Mouse (Mus musculus) heart, embryonic 14.5 days (tissue): ENCODE data around the gene Kdelr3. TPM values are rescaled to one million over a fixed set of nuclear protein-coding genes. Genes with fewer than 3 reads are reported as not detected.

Experiments used
- ATAC-seq: fragments of 200-750 bp; cut with Nextera tagmentation; 2 replicates; pipeline ENCODE4 v1.8.0; 2017; ENCODE audit warnings: low read depth, moderate TSS enrichment; ENCODE audit not compliant: insufficient number of reproducible peaks, insufficient read depth, low FRiP score
- H3K27ac ChIP-seq, 2 experiments: fragments of 200-500 bp in 1 of 2; fragments of 300-500 bp in 1 of 2; sonication (generic) in 1 of 2; replicated peaks in 1 of 2; 2 replicates each; pipeline ENCODE4 v1.5.1; 2012 to 2014; ENCODE audit warnings: low read depth in 2 of 2, low read length in 2 of 2, control low read depth in 1 of 2, mild to moderate bottlenecking in 1 of 2, mixed read lengths in 1 of 2; ENCODE audit not compliant: control insufficient read depth in 1 of 2, insufficient read depth in 1 of 2
- H3K27me3 ChIP-seq: fragments of 300-500 bp; sonication (generic); 2 replicates; pipeline ENCODE4 v1.6.1; 2014; ENCODE audit warnings: mild to moderate bottlenecking, low read length, control low read depth; ENCODE audit not compliant: control insufficient read depth, insufficient read depth
- H3K36me3 ChIP-seq: fragments of 300-500 bp; sonication (generic); 2 replicates; pipeline ENCODE4 v1.6.1; 2014; ENCODE audit warnings: mild to moderate bottlenecking, control low read depth, low read length, mixed read lengths; ENCODE audit not compliant: control insufficient read depth, insufficient read depth
- H3K4me1 ChIP-seq, 2 experiments: fragments of 200-500 bp in 1 of 2; fragments of 300-500 bp in 1 of 2; sonication (generic) in 1 of 2; 2 replicates each; pipeline ENCODE4 v1.6.1; 2012 to 2014; ENCODE audit warnings: low read length in 2 of 2, control low read depth in 1 of 2, mixed read lengths in 1 of 2; ENCODE audit not compliant: control insufficient read depth in 2 of 2, insufficient read depth in 2 of 2
- H3K4me2 ChIP-seq: fragments of 300-500 bp; sonication (generic); 2 replicates; pipeline ENCODE4 v1.6.1; 2014; ENCODE audit warnings: mild to moderate bottlenecking, low read length
- H3K4me3 ChIP-seq, 2 experiments: fragments of 200-500 bp in 1 of 2; fragments of 300-500 bp in 1 of 2; sonication (generic) in 1 of 2; 2 replicates each; pipeline ENCODE4 v1.5.1; 2012 to 2014; ENCODE audit warnings: low read length in 2 of 2, mild to moderate bottlenecking in 2 of 2, control low read depth in 1 of 2, low read depth in 1 of 2, moderate library complexity in 1 of 2; ENCODE audit not compliant: control insufficient read depth in 1 of 2, insufficient read depth in 1 of 2
- H3K9ac ChIP-seq: fragments of 300-500 bp; sonication (generic); 2 replicates; pipeline ENCODE4 v1.6.1; 2014; ENCODE audit warnings: mild to moderate bottlenecking, low read length
- H3K9me3 ChIP-seq: fragments of 300-500 bp; sonication (generic); 2 replicates; pipeline ENCODE4 v1.6.1; 2016; ENCODE audit warnings: low read length, control low read depth; ENCODE audit not compliant: control insufficient read depth
- WGBS: fragments of 180-500 bp; shearing (Covaris S2); extraction: QIAGEN DNeasy Blood & Tissue Kit; methylation state at CpG from one replicate; pipeline ENCODE4 v1.1.7; 2014; 5-methylcytosine and 5-hydroxymethylcytosine counted together
- polyA plus RNA-seq: library from polyadenylated mRNA; unstranded; fragments of >200 nt; fragmentation: Nextera tagmentation; extraction: Ambion mirVana; gene quantifications from 2 replicates; pipeline ENCODE4 v1.2.1, GENCODE M21; 2014

Gene Kdelr3
- polyA plus RNA-seq, 1 experiment from 2014 or later = 54.1 TPM

DNA sequence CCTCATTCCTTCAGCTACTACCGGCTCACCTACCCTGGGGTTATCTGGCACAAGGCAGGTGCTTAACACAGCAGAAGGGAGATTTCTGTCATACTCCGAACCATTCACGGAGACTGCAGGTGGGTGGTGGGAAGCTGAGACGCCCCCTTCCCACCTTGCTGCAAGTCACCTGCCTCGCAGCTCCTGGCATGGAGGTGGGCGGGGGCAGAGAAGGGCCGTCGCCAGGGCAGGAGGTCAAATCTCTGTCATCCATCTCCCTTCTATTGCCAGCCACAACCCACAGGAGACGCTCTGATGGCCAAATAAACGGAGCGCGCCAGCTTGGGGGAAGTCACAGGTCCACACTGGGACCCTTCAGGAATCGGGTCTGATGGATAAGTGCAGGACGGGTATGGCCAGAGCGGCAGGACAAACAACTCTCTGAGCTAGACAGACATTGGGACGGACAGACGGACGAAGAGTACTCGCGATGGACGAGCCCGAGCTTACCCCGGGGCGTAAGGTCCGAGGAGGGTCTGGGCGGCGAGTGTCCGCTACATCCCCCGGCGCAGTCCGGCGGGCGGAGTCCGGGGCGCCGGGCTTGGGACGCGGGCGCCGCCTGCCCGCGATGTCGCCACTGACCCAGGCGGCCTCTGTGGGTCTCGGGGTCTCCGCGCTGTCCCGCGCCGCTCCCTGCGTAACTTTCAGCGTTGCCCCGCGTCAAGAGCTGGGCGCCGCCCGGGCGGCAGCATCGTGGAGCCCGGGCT is 11.3 kb upstream of the Kdelr3 start, which contains the start of gene Kcnj4:
Gene Kcnj4, minus strand, starts transcription at position 535 of the 746 bp plus-strand sequence.
- Histone ChIP-seq H3K4me2 (peak within 1 kb of the TSS; percentile 97), H3K27ac (no peak within 1 kb of the TSS), H3K36me3 (no peaks in the 10 kb centered on the region), H3K27me3 (peaks cover 65% of the 10 kb centered on the region), H3K9me3 (no peaks in the 10 kb centered on the region), H3K4me3 (peak within 1 kb of the TSS; percentile 55 to 64), H3K9ac (peak within 1 kb of the TSS; percentile 74), H3K4me1 (peaks cover 23 to 39% of the 10 kb centered on the region in 2 experiments)
- 2% methylated on average over 60 of the region's 60 CpGs for WGBS
- ATAC-seq = no peak

DNA sequence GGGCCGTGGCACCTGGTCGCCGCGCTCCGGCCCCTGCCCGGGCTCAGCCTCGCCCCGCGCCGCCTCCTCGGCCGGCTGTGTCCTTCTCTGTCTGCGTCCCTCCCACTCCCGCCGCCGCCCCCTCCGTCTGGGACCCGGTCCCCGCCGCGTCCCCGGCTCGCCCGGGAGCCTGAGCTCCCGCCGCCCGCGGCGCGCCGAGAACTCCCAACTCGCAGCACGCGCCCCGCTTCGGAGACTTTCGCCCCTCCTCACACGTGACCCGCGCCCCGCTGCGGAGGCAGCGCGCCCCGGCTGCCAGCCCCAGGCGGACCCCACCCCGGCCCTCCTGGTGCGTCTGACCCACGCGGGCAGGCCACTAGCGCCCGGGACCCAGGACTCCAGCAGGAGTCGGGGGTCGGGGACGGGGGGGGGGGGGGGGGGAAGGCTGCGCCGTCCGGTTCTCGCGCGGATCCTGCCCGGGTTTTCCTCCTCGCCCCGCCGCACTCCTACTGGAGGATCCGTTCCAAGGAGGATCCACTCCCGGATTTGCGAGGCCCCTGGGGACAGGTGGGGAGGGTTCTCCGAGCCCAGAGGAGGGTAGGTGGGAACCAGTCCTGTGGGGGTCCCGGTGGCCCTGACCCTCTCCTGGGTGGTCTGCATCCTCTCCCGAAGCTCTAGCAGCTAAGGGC is 10.5 kb upstream of the Kdelr3 start:
- peak; percentile 29; the same call in 1 of the 2 replicates for ATAC-seq
- H3K4me3 ChIP-seq = peak overlapping the region; percentile 55 to 64
- peaks cover 22 to 39% of the 10 kb centered on the region in 2 experiments for H3K4me1 ChIP-seq

DNA sequence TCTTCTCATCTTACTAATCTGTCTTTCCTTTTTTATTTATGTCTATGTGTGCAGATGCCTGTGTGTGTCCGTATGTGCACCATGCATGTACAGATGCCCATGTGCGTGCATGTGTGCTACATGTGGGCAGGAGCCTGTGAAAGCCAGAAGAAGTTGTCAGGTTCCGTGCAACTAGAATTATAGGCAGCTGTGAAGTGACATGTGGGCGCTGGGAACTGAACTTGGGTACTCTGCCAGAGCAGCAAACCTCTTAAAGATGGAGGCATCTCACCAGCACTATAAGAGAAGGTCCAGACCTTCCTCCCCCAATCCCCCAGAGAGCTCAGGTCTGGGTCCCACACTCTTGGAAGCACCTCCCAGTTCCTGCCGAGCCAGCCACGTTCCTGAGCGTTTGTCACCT is 9.8 kb upstream of the Kdelr3 start:
- Histone ChIP-seq H3K4me1 (peaks cover 24 to 41% of the 10 kb centered on the region in 2 experiments), H3K36me3 (no peaks in the 10 kb centered on the region), H3K27ac (no peak overlapping the region), H3K9ac (no peak overlapping the region), H3K27me3 (peaks cover 72% of the 10 kb centered on the region), H3K9me3 (no peaks in the 10 kb centered on the region), H3K4me3 (no peak overlapping the region), H3K4me2 (no peak overlapping the region)
- ATAC-seq = no peak
- 50% methylated on average over 7 of the region's 7 CpGs for WGBS

More for the DNA sequence above, 10.5 kb upstream of the Kdelr3 start:
- H3K9me3 ChIP-seq = no peaks in the 10 kb centered on the region
- WGBS = under 1% methylated on average over 44 of the region's 71 CpGs
- H3K27ac ChIP-seq = no peak overlapping the region
- H3K9ac ChIP-seq = peak overlapping the region; percentile 74
- H3K36me3 ChIP-seq = no peaks in the 10 kb centered on the region
- H3K27me3 ChIP-seq = peaks cover 72% of the 10 kb centered on the region
- H3K4me2 ChIP-seq = peak overlapping the region; percentile 97

DNA sequence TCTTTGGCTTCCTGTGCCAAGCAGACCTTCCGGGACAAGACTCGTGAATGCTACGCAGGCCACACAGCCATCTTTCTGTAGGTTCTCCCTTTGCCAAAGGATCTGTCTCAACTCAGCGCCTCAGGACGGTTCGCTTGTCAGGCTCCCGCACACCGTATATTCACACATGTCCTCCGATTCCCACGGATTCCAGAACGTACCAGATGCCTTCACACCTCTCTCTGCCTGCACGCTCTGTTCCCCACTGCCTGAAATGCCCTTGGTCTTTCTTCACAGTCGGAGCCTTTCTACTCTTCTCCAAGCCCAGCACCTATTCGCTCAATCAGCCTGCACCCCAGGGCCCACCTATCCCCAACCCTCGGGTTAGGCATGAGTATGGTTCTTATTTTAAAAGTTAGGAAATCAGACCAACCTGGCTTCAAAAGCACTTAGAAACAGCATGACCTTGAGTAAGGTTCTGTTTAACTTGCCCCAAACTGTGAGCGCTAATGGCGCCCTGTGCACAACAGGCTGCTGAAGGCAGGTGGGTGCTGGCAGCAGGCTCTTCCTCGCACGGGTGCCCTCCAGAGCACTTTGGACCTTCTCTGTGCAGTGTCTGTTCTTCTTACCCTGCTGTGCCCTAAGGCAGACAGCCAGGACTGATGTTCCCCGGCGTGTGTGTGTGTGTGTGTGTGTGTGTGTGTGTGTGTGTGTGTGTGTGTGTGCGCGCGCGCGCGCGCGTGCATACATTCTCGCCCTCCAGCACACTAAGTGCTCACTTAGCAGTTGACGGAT is 9.0 kb upstream of the Kdelr3 start:
- no peaks in the 10 kb centered on the region for H3K9me3 ChIP-seq
- H3K4me1 ChIP-seq = peaks cover 28 to 45% of the 10 kb centered on the region in 2 experiments
- H3K27ac ChIP-seq = no peak overlapping the region
- H3K4me3 ChIP-seq = no peak overlapping the region
- WGBS = 55% methylated on average over 31 of the region's 31 CpGs
- H3K27me3 ChIP-seq = peaks cover 67% of the 10 kb centered on the region
- no peak overlapping the region for H3K9ac ChIP-seq
- H3K4me2 ChIP-seq = no peak overlapping the region
- no peaks in the 10 kb centered on the region for H3K36me3 ChIP-seq
- ATAC-seq = no peak

DNA sequence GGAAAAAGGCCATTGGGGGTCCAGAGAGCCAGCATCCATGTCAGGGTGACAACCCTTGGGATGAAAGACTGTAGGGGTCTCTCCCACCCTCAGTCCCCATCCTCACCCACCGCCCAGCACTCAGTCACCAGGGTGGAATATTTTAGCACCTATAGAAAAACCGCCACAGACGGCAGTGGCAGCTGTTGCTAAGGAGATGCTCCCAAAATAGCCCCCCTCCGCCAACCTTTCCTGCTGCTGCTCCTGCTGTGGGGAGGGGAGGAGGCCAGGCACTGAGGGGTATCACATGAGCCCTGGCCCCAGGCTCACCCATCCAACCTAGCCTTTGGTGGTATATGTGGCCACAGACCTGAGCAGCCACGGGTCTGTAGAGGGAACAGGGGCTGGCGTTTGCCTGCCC is 6.2 kb upstream of the Kdelr3 start:
- H3K9me3 ChIP-seq = no peaks in the 10 kb centered on the region
- ATAC-seq = no peak
- peaks cover 23 to 29% of the 10 kb centered on the region in 2 experiments for H3K4me1 ChIP-seq
- H3K27me3 ChIP-seq = peaks cover 71% of the 10 kb centered on the region
- no peak overlapping the region for H3K4me3 ChIP-seq
- H3K27ac ChIP-seq = no peak overlapping the region
- H3K4me2 ChIP-seq = peak overlapping the region; percentile 7; the same call in 1 of the 2 replicates
- no peaks in the 10 kb centered on the region for H3K36me3 ChIP-seq
- H3K9ac ChIP-seq = no peak overlapping the region
- 15% methylated on average over 6 of the region's 6 CpGs for WGBS

DNA sequence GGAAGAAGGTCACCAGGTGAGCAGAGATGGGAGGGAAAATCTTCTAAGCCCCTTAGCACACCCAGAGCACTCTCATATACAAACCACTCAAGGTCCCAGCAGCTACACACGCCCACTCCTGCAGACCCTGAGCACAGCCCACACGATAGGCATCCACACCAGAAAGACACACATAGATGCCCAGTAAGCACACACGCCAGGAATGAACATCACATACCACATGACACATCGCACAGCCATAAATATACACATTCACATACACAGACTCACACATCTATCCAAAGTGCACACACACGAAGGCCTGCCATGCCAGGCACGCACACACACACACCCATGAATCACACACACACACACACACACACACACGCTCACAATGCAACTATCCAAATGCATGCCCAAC is 5.8 kb upstream of the Kdelr3 start:
- no peaks in the 10 kb centered on the region for H3K36me3 ChIP-seq
- peaks cover 73% of the 10 kb centered on the region for H3K27me3 ChIP-seq
- H3K9ac ChIP-seq = no peak overlapping the region
- no peak overlapping the region for H3K4me3 ChIP-seq
- H3K4me1 ChIP-seq = peaks cover 23 to 25% of the 10 kb centered on the region in 2 experiments
- H3K27ac ChIP-seq = no peak overlapping the region
- WGBS = 81% methylated on average over 7 of the region's 7 CpGs
- H3K4me2 ChIP-seq = no peak overlapping the region
- no peak for ATAC-seq
- no peaks in the 10 kb centered on the region for H3K9me3 ChIP-seq

DNA sequence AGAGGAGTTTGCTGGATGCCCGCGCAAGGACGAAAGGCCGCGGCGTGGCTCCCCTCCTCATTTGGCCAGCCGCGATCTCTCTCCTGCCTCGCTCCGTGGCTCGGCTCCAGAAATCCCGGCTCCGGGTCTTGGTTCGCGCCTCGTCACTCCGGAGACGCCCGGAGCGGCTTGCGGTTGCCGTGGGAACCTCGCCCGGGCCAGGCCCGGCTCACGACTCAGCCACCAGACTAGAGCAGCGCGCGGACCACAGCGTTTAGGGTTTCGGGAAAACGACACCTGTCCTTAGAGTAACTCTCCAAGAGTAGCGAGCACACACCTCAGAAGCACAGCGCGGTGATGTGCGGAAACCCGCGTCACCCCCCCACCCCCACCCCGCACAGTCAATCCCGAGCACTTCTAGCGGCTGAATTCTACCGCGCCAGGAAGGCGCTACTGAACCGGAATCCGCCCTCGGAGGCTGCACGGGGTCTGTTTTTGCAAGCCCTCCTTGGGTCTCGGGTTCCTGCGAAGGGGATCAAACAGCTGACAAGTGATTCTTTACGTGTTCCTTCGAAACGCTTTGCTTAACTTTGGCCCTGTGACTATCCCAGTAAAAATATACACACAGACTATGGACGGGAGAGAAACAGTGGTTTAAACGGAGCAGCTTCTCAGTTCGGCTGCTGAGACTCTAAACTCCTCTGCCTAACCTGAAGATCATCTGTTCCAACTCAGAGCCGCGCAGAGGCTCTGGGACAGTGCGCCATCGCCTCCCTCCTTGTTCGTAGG is 4.5 kb upstream of the Kdelr3 start:
- Histone ChIP-seq H3K36me3 (no peaks in the 10 kb centered on the region), H3K27me3 (peaks cover 64% of the 10 kb centered on the region), H3K4me2 (peak overlapping the region; percentile 82), H3K27ac (no peak overlapping the region), H3K9me3 (no peaks in the 10 kb centered on the region), H3K4me1 (peaks cover 19 to 24% of the 10 kb centered on the region in 2 experiments), H3K4me3 (peak overlapping the region; percentile 43 to 44), H3K9ac (peak overlapping the region; percentile 60)
- peak; percentile 32; the same call in 1 of the 2 replicates for ATAC-seq
- WGBS = 5% methylated on average over 61 of the region's 61 CpGs
